Mouse (Mus musculus) hindbrain, postnatal 0 days (tissue): ENCODE measurements around the gene Hvcn1. TPM values are rescaled to one million over a fixed set of nuclear protein-coding genes. Genes with fewer than 3 reads are reported as not detected.
A peak's percentile ranks its signal among the peaks of the same experiment; 100 is the strongest.

Experiments used
- ATAC-seq: fragments of 200-750 bp; cut with Nextera tagmentation; 2 replicates; pipeline ENCODE4 v1.8.0; 2017; ENCODE audit warnings: mild to moderate bottlenecking, moderate TSS enrichment, moderate library complexity
- DNase-seq: peaks from one replicate; pipeline ENCODE4 v3.0.0-alpha.2; 2015; ENCODE audit warnings: low spot score
- H3K27ac ChIP-seq: fragments of 300-500 bp; sonication (generic); 2 replicates; pipeline ENCODE4 v1.5.1; 2014; ENCODE audit warnings: mild to moderate bottlenecking
- H3K27me3 ChIP-seq: fragments of 300-500 bp; sonication (generic); 2 replicates; pipeline ENCODE4 v1.6.1; 2014; ENCODE audit warnings: low read length, mixed read lengths; ENCODE audit not compliant: insufficient read depth
- H3K36me3 ChIP-seq: fragments of 300-500 bp; sonication (generic); 2 replicates; pipeline ENCODE4 v1.6.1; 2014; ENCODE audit warnings: low read length, mixed read lengths; ENCODE audit not compliant: insufficient read depth
- H3K4me1 ChIP-seq: fragments of 300-500 bp; sonication (generic); 2 replicates; pipeline ENCODE4 v1.6.1; 2014; ENCODE audit warnings: antibody characterized with exemption, low read length, mixed read lengths; ENCODE audit not compliant: insufficient read depth
- H3K4me2 ChIP-seq: fragments of 300-500 bp; sonication (generic); 2 replicates; pipeline ENCODE4 v1.6.1; 2014; ENCODE audit warnings: low read depth, mild to moderate bottlenecking, low read length, moderate library complexity, mixed read lengths
- H3K4me3 ChIP-seq: fragments of 300-500 bp; sonication (generic); 2 replicates; pipeline ENCODE4 v1.5.1; 2014; ENCODE audit warnings: low read length
- H3K9ac ChIP-seq: fragments of 300-500 bp; sonication (generic); replicated peaks from 2 replicates; pipeline ENCODE4 v1.6.1; 2014; ENCODE audit warnings: mild to moderate bottlenecking, low read length, moderate library complexity, mixed read lengths
- H3K9me3 ChIP-seq: fragments of 300-500 bp; sonication (generic); 2 replicates; pipeline ENCODE4 v1.6.1; 2016; ENCODE audit warnings: low read length, mixed read lengths
- CTCF ChIP-seq: IDR thresholded peaks from 2 replicates; pipeline ENCODE4 v1.5.1; 2016; ENCODE audit warnings: antibody characterized with exemption, control low read depth, low read depth
- WGBS: fragments of 180-500 bp; shearing (Covaris S2); extraction: QIAGEN DNeasy Blood & Tissue Kit; methylation state at CpG from one replicate; pipeline ENCODE4 v1.1.7; 2014; 5-methylcytosine and 5-hydroxymethylcytosine counted together
- polyA plus RNA-seq: library from polyadenylated mRNA; unstranded; fragments of >200 nt; fragmentation: Nextera tagmentation; extraction: Ambion mirVana; gene quantifications from 2 replicates; pipeline ENCODE4 v1.2.1, GENCODE M21; 2015
- total RNA-seq: library from RNA; depleted of rRNA; stranded (reverse); fragments of >200 nt; gene quantifications from 2 replicates; pipeline ENCODE4 v1.2.3, GENCODE M21; 2014

Gene Hvcn1
- total and polyA plus RNA-seq, 2 experiments from 2014 or later, result 0.94 to 1.7 TPM

DNA sequence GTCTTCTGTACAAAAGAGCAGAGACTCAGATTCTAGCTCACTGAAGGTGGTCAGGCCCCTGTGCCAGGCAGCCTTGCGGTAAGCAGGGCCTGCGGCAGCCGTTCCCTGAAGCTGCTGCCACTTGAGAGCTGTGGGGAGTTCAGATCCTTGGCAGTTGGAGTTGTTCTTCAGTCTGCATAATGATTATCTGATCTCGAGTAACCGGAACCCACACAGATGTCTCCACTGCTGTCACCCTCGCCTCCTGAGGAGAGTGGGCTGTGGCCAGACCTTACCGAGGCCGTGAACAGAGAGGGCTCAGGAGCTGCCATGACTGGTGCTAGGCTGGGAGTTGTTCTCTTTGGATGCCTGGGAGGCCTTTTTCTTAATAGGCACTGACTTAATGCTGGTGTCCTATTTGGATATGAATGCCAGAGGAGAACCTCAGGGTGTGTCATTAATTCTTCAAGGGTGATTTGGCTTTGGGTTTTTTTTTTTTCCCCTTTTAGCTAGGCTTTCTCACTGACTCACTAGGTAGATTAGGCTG lies 39.9 kb upstream of the Hvcn1 start:
- Histone ChIP-seq H3K27ac (peak overlapping the region; percentile 17; the same call in 1 of the 2 replicates), H3K9me3 (no peaks in the 10 kb centered on the region), H3K4me3 (no peak overlapping the region), H3K4me2 (peak overlapping the region; percentile 14; the same call in 1 of the 2 replicates), H3K9ac (no peak overlapping the region), H3K27me3 (no peaks in the 10 kb centered on the region), H3K36me3 (peaks cover 33% of the 10 kb centered on the region), H3K4me1 (peaks cover 21% of the 10 kb centered on the region)
- DNase-seq, result peak; percentile 52
- no peak for TF ChIP-seq CTCF
- 15% methylated on average over 8 of the region's 8 CpGs for WGBS
- peak; percentile 48 for ATAC-seq

DNA sequence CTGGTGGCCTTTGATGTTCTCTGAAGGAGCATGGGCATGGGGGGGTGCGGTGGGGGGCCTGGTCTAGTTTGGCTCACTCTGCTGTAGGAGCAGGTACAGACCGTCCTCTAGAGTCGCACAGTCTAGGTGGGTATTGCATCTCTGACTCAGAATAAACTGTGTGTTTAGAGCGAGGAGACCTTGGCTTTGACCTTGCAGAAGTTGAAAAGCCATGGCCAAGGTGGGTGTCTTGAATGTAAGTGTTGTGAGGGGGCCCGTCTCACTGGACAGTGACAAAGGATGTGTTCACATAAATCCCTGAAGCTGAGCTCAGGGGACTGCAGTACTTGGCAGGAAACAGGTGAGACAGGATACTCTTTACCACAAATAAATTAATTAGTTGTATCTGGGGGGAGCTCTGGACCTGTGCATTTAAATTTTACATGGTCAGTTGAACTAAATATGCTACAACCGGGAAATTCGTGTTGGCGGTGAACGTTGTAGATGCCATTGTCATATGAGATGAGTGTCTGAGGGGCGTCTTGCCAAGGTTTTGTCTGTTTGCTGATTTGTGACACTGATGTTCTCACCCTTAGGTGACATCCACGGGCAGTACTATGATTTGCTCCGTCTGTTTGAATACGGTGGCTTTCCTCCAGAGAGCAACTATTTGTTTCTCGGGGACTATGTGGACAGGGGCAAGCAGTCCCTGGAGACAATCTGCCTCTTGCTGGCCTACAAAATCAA lies 38.1 kb upstream of the Hvcn1 start:
- Histone ChIP-seq H3K4me1 (peaks cover 10% of the 10 kb centered on the region), H3K4me2 (no peak overlapping the region), H3K9me3 (no peaks in the 10 kb centered on the region), H3K4me3 (no peak overlapping the region), H3K27ac (no peak overlapping the region), H3K9ac (no peak overlapping the region), H3K36me3 (peaks cover 49% of the 10 kb centered on the region), H3K27me3 (no peaks in the 10 kb centered on the region)
- TF ChIP-seq CTCF, result no peak
- ATAC-seq (no peak), DNase-seq (no peak)
- WGBS, result 78% methylated on average over 13 of the region's 14 CpGs

DNA sequence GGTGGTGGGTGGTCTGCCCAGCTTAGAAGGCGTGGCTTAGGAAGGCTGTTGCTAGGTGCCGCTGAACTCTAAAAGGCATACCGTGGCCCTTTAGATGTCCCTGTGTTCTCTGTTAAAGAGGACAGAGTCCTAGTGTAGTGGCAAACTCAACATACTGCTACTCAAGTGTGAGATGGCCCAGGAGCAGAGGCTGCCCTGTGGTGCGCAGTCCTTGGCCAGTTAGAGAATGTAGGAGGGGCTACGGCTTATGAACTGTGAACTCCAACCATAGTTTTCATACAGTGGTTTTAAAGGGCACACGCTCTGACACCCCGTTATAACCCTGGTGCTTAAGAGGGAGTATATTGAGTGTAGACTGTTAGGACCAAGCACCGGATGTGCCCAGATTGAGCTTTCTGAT lies 35.5 kb upstream of the Hvcn1 start:
- Histone ChIP-seq H3K27me3 (no peaks in the 10 kb centered on the region), H3K4me3 (no peak overlapping the region), H3K4me2 (no peak overlapping the region), H3K27ac (no peak overlapping the region), H3K4me1 (peaks cover 5% of the 10 kb centered on the region; the same call in 1 of the 2 replicates), H3K9ac (no peak overlapping the region), H3K9me3 (no peaks in the 10 kb centered on the region), H3K36me3 (peaks cover 50% of the 10 kb centered on the region)
- no peak for TF ChIP-seq CTCF
- DNase-seq, result no peak
- 91% methylated on average over 8 of the region's 8 CpGs for whole genome bisulfite sequencing
- no peak for ATAC-seq

DNA sequence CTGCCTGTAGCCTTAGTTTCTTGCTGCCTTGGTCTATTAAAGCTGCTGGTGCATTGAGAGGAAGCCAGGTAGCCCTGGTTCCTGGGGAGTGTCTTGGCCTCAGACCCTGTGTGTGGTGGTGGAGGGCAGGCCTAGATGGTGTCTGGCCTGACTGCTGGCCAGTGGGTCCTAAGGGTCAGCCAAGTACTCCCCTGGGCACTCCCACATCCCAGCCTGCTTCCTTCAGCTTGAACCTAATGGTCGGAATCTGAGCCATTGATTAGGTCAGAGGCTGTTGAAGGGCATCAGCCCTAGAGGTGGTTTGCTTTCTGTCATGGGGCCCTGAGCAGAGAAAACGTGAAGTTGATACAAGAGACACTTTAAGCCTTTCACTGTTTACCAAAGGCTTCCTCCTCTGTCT lies 31.2 kb upstream of the Hvcn1 start:
- H3K36me3 ChIP-seq, result peaks cover 37% of the 10 kb centered on the region
- H3K9ac ChIP-seq, result no peak overlapping the region
- TF ChIP-seq CTCF, result no peak
- H3K27me3 ChIP-seq, result no peaks in the 10 kb centered on the region
- 74% methylated on average over 2 of the region's 2 CpGs for WGBS
- 0 out of 2 replicates have a peak overlapping the region, but pooled peaks have one; percentile 15 for H3K27ac ChIP-seq
- no peaks in the 10 kb centered on the region for H3K4me1 ChIP-seq
- H3K9me3 ChIP-seq, result no peaks in the 10 kb centered on the region
- no peak for ATAC-seq
- no peak for DNase-seq
- no peak overlapping the region for H3K4me3 ChIP-seq
- no peak overlapping the region for H3K4me2 ChIP-seq

DNA sequence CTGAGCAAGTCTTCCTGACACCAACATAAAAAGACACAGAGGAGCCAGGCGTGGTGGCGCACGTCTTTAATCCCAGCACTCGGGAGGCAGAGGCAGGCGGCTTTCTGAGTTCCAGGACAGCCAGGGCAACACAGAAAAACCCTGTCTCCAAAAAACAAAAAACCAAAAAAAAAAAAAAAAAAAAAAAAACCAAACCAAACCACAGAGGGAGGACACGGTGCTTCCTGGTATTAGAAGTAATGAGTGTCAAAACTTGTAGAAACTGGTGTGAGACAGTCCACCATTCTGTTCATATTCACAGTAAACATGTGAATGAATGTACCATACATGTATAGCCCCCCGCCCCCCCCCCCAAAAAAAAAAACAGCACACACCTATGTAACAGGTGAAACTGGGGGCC lies 30.6 kb upstream of the Hvcn1 start:
- Histone ChIP-seq H3K36me3 (peaks cover 31% of the 10 kb centered on the region), H3K27ac (no peak overlapping the region), H3K9ac (no peak overlapping the region), H3K4me3 (no peak overlapping the region), H3K4me2 (no peak overlapping the region), H3K9me3 (no peaks in the 10 kb centered on the region), H3K27me3 (no peaks in the 10 kb centered on the region), H3K4me1 (no peaks in the 10 kb centered on the region)
- no peak for ATAC-seq
- WGBS, result 86% methylated on average over 7 of the region's 7 CpGs
- no peak for TF ChIP-seq CTCF
- DNase-seq, result no peak

DNA sequence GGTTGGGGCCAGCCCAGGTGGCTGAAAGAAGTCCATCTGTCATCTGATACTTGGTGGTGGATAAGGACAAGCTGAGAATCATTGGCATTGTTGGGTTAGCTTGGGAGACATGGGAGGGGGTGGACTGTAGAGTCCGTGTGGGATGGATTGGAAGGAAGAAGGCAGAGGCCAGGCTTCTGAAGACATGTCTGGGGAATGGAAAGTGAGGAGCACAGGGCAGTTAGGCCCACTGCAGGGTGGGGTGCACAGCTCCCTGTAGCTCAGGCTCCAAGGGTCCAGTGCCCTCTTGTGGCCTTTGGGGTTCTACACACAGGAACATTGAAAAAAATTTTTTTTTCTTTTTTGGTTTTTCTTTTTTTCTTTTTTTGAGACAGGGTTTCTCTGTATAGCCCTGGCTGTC lies 30.2 kb upstream of the Hvcn1 start:
- 33% methylated on average over 1 of the region's 1 CpGs for WGBS
- ATAC-seq (peak; percentile 67; the same call in 1 of the 2 replicates), DNase-seq (peak; percentile 68)
- no peak overlapping the region for H3K4me2 ChIP-seq
- no peaks in the 10 kb centered on the region for H3K9me3 ChIP-seq
- peaks cover 27% of the 10 kb centered on the region for H3K36me3 ChIP-seq
- no peak overlapping the region for H3K4me3 ChIP-seq
- no peak overlapping the region for H3K27ac ChIP-seq
- no peak overlapping the region for H3K9ac ChIP-seq
- no peaks in the 10 kb centered on the region for H3K27me3 ChIP-seq
- TF ChIP-seq CTCF, result peak; percentile 70
- no peaks in the 10 kb centered on the region for H3K4me1 ChIP-seq

DNA sequence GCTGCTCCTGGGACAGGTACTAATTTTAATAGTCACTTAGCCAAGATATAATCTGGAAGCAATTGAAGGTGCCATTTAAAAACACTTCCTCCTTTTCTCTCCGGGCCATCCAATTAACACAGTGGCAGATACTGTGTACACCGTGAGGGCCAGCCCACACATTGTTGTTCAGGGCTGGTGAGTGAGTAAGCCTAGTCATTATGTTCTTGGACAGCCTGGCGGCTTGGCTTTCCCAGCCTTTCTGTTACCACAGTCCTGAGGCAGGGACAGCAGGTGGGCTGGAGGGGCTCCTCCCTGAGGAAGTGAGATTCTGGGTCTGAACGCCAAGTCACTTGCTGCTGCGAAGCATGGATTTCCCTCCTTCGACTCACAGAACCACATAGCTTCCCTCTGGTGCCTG lies 26.9 kb upstream of the Hvcn1 start:
- WGBS, result 47% methylated on average over 6 of the region's 6 CpGs
- no peak for DNase-seq
- H3K9ac ChIP-seq, result no peak overlapping the region
- no peaks in the 10 kb centered on the region for H3K9me3 ChIP-seq
- no peak overlapping the region for H3K27ac ChIP-seq
- no peak for ATAC-seq
- H3K36me3 ChIP-seq, result 0 out of 2 replicates have a peak, but pooled peaks cover 4% of the 10 kb centered on the region
- H3K4me3 ChIP-seq, result no peak overlapping the region
- no peak overlapping the region for H3K4me2 ChIP-seq
- H3K4me1 ChIP-seq, result no peaks in the 10 kb centered on the region
- no peak for TF ChIP-seq CTCF
- H3K27me3 ChIP-seq, result no peaks in the 10 kb centered on the region
